Mouse (Mus musculus): Measurements from ENCODE around the gene Ube3a. TPM values are rescaled to one million over a fixed set of nuclear protein-coding genes. Genes with fewer than 3 reads are reported as not detected.

Ube3a gene
- polyA plus RNA-seq, 1 experiment, result 46.8 TPM

GRCm38 (mm10) chr7:59271775-59272174 lies 43.2 kb downstream of the Ube3a start:
- TF ChIP-seq POLR2A (IDR thresholded peaks at IDR 0.05; ENCODE audit: low read depth, low read length) (no peak), CTCF (conservative IDR thresholded peaks at IDR 0.05; ENCODE audit: insufficient read depth, insufficient read length, low read depth, low read length) (no peak)
- no peaks in the 10 kb centered on the region for H3K27me3 ChIP-seq (replicated peaks; ENCODE audit: control insufficient read depth, insufficient read depth, low read length)
- DNase-seq, result no peak
- no peak overlapping the region for H3K4me3 ChIP-seq (ENCODE audit: insufficient read depth, low read depth, low read length)
- H3K36me3 ChIP-seq (ENCODE audit: control insufficient read depth, insufficient read depth, low read length), result peaks cover 4% of the 10 kb centered on the region
- 53% methylated on average over 4 of the region's 4 CpGs for WGBS
- H3K4me1 ChIP-seq (ENCODE audit: control insufficient read depth, insufficient read depth, low read length), result no peaks in the 10 kb centered on the region
- no peak overlapping the region for H3K27ac ChIP-seq (ENCODE audit: insufficient read depth, low read depth, low read length)

- 87% methylated on average over 1 of the region's 1 CpGs for WGBS
- TF ChIP-seq POLR2A (IDR thresholded peaks at IDR 0.05; ENCODE audit: low read depth, low read length) (no peak), CTCF (conservative IDR thresholded peaks at IDR 0.05; ENCODE audit: insufficient read depth, insufficient read length, low read depth, low read length) (no peak)
- no peak for DNase-seq
- no peaks in the 10 kb centered on the region; the same call in 1 of the 2 replicates for H3K36me3 ChIP-seq (ENCODE audit: control insufficient read depth, insufficient read depth, low read length)
- no peaks in the 10 kb centered on the region for H3K27me3 ChIP-seq (replicated peaks; ENCODE audit: control insufficient read depth, insufficient read depth, low read length)
- no peak overlapping the region for H3K4me3 ChIP-seq (ENCODE audit: insufficient read depth, low read depth, low read length)
- no peak overlapping the region for H3K27ac ChIP-seq (ENCODE audit: insufficient read depth, low read depth, low read length)
- no peaks in the 10 kb centered on the region for H3K4me1 ChIP-seq (ENCODE audit: control insufficient read depth, insufficient read depth, low read length)
These were observed 84.0 kb downstream of the Ube3a start for GRCm38 (mm10) chr7:59312576-59312975.

DNA sequence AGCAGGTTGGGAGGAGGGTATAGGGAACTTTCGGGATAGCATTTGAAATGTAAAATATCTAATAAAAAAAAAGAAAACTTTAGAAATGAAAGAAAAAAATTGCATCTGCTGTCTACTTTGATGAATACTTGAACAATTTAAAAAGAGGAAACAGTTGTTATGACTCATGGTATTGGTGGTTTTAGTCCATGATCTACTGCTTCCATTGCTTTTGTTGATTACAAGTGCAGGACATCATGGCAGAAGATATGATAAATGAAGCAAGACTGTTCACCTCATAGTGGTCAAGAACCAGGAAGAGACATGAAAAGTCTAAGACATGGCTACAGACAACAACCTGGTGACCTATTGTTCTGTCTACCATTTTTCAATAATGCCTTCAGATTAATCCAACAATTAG lies 94.2 kb downstream of the Ube3a start:
- H3K4me1 ChIP-seq (ENCODE audit: control insufficient read depth, insufficient read depth, low read length), result no peaks in the 10 kb centered on the region
- no peak overlapping the region for H3K27ac ChIP-seq (ENCODE audit: insufficient read depth, low read depth, low read length)
- no peak for TF ChIP-seq CTCF (conservative IDR thresholded peaks at IDR 0.05; ENCODE audit: insufficient read depth, insufficient read length, low read depth, low read length)
- TF ChIP-seq POLR2A (IDR thresholded peaks at IDR 0.05; ENCODE audit: low read depth, low read length), result no peak
- WGBS, result 88% methylated on average over 1 of the region's 1 CpGs
- H3K4me3 ChIP-seq (ENCODE audit: insufficient read depth, low read depth, low read length), result no peak overlapping the region
- no peak for DNase-seq
- no peaks in the 10 kb centered on the region for H3K36me3 ChIP-seq (ENCODE audit: control insufficient read depth, insufficient read depth, low read length)
- no peaks in the 10 kb centered on the region for H3K27me3 ChIP-seq (replicated peaks; ENCODE audit: control insufficient read depth, insufficient read depth, low read length)
